Mouse (Mus musculus): Measurements from ENCODE around the gene Tex2.

DNA sequence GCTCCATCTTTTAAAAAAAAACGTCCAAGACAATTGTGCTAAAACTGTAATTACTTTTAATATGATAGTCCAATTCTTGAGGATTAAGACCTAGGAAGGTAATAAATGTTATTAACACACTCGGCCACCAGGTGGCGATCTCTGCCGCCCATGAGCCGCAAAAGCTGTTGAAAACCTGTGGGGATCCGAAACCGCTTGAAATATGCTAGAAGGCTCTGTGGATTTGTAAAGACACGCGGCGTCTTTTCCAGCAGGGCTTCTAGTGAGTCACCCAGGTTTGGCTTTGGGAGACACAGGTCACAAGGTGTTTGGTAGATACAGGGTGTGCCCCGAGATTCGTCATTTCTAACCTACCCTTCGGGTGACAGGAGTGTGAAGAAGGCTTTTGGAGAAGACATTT, 35.1 kb upstream of the Tex2 start:
- peak; percentile 90 for TF ChIP-seq CTCF (IDR thresholded peaks at IDR 0.05; ENCODE audit: borderline replicate concordance, insufficient read depth, low read depth, low read length)
- no peak for TF ChIP-seq POLR2A (IDR thresholded peaks at IDR 0.05; ENCODE audit: borderline replicate concordance, insufficient read depth, low read length)

All from cerebellum, adult 2 months (tissue).